Mouse (Mus musculus) cerebellum, postnatal 36 days (tissue): ENCODE measurements at regions not wholly inside any gene's neighbourhood (a gene's known extent, or its start where the extent isn't known, plus 50 kb on each side); places are given as distances from the start of the nearest gene placed in this dataset.

Source experiments
- DNase-seq, 2 experiments: peaks; one replicate each; pipeline ENCODE4 v3.0.0; 2021 to 2022; ENCODE audit warnings: mixed read lengths in 2 of 2

- no peak for DNase-seq
These were observed 99.8 kb downstream of the Lrrn1 start for GRCm38 (mm10) chr6:107629376-107629775.

GRCm38 (mm10) chr6:107645751-107646150, 116.2 kb downstream of the Lrrn1 start:
- no peak for DNase-seq

GRCm38 (mm10) chr6:107653840-107654523, 124.4 kb downstream of the Lrrn1 start:
- DNase-seq: no peak

DNA sequence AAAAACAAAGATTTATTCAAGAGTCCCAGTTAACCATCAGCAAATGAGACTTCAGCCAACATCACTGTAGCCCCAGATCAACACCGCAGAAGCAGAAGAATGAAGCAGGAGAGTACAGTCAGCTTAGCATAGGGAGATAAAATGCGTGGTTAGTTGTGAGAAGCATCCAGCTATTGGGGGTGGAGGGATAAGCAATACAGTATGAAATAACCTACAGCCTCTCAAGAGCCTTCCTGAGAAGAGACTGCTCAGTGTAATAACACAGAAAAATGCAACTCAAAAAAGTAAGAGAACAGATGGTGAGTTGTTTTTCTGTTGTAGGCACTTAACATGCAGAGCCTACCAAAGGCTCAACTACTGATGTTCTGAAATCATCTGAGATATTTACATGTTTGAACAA, 128.2 kb downstream of the Lrrn1 start:
- no peak for DNase-seq

GRCm38 (mm10) chr6:107661009-107661764, 131.6 kb downstream of the Lrrn1 start:
- no peak for DNase-seq

GRCm38 (mm10) chr6:107699298-107699697, 169.7 kb downstream of the Lrrn1 start:
- no peak for DNase-seq

DNA sequence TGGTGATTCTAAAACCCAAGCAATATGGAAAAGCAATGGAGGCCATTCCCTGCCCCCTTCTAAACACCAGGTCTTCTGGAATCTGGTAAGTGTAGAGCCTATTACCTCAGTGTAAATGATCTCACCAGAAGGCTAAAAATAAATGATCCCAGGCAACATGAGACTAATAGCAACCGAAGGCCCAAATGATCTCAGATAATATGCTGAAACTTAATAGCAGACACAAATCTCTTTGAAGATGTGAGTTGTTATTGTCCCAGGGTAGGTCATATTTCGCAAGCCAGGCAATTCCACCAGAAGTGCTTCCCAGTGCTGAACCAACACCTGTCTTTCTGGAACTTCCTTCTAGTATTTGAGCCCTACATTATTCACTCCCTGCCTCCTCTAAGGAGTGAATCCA, 178.6 kb downstream of the Lrrn1 start:
- no peak for DNase-seq

- DNase-seq: no peak
These were observed 179.0 kb downstream of the Lrrn1 start for GRCm38 (mm10) chr6:107708608-107709007.

GRCm38 (mm10) chr6:107710360-107710759, 180.8 kb downstream of the Lrrn1 start:
- peak; percentile 34 to 42 for DNase-seq

DNA sequence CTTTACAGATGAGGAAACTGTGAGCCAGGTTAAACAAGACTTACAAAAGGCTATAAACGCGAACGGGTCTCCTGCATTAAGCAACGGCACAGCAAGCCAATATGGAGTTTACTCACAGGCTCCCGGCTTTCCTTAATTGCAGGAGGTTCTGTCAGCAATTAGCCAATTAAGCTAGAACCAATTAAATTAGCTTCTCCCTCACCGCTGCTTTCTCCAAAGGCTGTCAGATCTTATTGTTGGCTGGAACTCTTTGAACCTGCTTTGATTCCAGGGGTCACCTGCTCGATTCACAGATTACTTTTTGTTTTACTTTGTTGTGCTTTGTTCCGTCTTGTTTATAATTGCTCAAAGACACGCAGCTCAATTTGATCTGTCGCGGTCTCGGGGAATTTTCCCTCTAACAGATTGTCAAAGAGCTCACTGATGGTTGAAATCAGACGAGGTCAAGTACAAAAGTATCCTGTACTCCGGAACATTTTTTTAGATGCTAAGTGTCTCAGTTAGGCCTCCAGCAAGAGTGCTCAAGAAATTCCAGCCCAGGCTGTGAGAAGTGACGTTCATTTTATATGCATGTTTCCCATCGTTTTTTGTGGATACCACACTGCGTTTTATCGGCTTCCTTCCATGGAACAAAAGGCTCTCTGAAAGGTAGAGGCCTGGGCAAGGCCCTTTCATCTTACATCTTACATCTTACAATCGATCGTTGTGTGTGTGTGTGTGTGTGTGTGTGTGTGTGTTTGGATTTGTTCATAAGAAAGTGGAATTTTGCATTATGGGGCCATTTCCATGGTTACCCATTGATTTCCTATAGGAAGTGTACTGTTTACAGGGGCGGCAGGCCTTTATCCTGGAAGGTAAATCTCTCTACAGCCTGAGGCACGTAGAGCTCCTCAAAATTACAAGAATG, 181.9 kb downstream of the Lrrn1 start:
- no peak for DNase-seq

DNA sequence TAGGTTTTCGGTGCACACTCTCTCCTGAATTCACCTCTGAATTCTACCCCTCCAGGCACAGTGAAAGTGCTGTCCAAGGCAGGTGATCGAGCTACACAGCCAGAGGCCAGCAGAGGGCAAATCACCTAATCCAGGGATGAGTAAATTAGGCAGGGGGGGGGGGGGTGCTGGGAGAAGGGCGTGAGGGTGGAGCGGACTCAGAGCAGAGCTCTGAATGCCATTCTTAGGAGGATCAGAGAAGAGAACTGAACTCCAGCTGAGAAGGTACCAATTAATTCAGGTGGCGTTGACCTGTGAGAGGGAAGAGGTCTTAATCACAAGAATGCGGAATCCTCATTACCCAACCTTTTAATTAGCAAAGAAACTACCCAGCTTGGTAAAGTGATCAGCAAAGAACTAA, 183.5 kb downstream of the Lrrn1 start:
- DNase-seq: no peak

DNA sequence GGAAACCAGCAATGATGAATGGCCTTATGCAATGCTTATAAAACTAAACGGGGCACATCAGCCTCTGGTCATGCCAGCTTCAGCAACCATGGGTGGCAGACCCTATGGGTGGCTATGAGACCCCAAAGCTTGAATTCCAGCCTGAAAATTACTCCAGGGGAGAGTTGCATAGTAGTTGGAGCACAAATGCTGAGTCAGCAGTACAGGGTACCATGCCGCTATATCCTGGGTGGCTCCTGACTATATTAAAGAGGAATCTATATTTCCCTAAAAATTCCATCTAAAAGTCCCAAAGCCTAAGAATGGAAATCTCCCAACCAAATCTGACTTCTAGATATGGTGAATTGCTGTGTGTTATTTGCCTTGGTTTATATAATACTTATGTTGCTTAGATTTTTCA, 187.6 kb downstream of the Lrrn1 start:
- no peak for DNase-seq

DNA sequence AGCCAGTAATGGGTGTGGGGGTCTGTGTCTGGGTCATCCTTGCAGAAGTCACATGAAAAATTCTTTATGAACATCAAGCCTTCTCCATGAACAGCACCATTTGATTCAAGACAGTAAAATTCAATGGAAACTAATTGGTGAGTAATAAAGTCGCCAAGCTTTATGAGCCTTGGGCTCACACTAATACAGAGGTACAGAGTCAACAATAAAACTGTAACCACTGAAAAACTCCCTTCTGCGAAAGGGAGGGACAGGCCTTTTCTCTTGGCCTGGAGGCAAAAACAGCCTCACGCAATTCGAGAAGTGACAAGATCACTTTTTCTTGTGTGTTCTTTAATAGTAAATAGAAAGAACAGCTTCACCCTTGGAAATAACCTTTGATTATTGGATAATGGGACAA, 200.7 kb downstream of the Lrrn1 start:
- DNase-seq: no peak

- DNase-seq: no peak
These were observed 205.2 kb downstream of the Lrrn1 start for GRCm38 (mm10) chr6:107734773-107735172.

DNA sequence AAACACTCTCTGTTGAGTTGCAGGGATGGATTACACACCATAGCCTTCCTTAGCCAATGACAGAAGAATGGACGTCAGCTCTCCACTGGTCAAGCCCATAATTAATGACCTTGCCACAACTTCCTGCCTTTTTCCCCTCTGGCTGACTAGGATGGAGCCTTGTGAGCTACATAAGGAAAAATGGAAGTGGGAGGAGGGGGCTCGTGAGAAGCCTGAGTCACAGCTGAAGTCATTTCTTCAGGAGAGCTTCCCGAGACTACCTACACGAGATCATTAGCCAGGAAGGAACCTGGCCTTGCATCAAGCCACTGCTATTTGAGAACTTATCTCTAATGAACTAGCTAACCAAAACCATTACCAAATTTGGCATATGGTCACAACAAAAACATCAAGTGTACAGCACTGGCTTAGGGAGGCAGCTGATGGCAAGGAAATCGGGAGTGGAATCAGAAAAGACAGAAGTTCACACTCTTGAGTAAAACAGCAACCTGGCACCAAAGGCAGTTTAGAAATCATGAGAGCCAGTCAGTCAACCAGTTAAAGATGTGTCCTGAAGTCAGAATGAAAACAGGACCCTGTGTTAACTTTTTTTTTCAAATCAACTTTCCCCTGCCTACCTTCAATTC, 219.7 kb downstream of the Lrrn1 start:
- no peak for DNase-seq

GRCm38 (mm10) chr6:107749794-107750193, 220.2 kb downstream of the Lrrn1 start:
- no peak for DNase-seq

- DNase-seq: no peak
These were observed 222.6 kb downstream of the Lrrn1 start for GRCm38 (mm10) chr6:107752156-107752555.

DNA sequence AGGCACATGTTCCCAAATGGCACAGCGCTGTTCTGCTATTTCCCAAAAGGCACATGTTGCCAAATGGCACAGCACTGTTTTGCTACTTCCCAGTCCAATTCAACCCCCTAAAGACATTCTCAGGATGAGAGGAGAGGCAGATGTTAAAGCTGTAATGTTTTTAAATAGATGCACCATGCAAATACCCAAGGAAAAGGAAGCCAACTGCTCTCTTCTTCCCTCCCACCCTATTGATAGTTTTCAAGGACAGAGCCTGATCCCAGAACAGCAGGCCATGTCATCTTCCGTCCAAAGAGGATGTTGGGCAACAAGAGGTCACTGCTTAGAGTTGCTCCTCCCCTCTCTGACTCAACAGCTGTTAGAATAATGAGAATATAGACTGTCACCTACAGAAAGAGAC, 225.6 kb downstream of the Lrrn1 start:
- DNase-seq: no peak

- no peak for DNase-seq
These were observed 241.4 kb downstream of the Lrrn1 start for GRCm38 (mm10) chr6:107770834-107771470.

DNA sequence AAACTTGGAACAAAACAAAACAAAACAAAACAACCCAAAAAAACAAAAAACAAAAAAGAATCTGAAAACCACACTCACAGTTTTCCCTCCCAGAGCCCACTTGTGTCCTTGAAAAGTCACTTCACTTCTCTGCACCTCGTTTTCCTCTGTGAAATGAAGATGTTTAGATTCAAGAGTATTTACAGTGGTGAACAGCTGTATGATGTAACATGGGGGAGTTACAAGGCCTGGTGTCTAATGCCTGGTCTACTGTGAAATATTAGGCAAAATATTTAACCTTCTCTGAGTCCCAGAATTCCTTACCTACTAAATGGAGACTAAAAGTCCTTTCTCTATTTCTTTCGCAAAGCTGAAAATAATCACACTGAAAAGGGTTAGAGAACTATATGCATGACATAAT, 255.4 kb downstream of the Lrrn1 start:
- no peak for DNase-seq

DNA sequence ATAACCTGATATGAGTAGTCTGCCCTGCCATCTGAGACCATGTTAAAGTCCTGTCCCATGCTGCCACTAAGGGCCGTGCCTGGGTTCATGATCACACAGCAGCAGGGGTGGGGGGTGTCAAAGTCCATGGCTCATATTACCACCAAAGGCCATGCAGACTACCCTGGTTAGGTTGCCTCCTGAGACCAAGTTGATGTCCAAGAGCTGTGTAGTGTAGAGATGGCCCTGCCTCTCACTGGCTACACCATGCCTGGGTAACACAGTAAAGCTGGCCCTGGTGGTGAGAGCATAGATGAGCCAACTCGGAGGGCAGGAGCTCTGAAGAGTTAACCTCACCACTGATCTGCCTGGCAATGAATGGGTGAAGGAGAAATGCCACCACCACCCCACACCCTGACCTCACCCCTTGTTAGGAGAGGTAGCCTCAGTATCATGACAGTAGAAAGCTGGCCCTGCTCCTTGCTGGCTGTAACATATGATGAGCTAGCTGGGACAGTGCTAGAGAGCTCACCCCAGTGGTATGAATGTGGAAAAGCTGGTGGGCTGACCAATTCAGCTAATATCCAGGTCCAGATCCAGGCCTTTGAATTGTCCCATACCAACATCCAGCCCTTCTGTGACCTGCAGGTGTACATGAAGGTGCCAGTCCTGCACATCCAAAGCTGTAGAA, 258.8 kb downstream of the Lrrn1 start:
- DNase-seq: no peak

DNA sequence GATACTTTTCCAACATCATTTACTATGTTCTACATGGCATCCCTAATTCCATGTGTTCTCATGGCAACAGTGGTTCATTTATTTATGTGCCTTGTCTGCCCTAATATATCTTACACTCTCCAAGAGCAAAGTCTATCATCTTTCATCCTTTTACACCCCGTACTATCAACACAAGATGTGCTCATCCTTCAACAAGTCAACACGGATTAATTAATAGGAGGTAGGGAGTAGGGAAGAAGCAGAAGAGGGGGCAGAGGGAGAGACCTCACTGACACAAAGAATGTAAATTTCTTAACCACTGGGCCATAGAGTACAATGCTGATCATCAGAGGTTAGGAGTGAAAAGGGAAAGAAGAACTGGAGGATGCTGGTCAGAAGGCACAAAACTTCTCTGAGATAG, 267.0 kb upstream of the Setmar start:
- DNase-seq: no peak
